18 mouse cellular contexts compared by ENCODE assay signal in genomic region chr3:108169199-108169598, GRCm38 (mm10). TPM values are rescaled to one million over a fixed set of nuclear protein-coding genes. Genes with fewer than 3 reads are reported as not detected.
DNase-seq lines count a peak whose midpoint lies in the region; ATAC-seq and TF ChIP-seq lines count a peak whose summit lies in the region.
"Had no signal": no experiment of that assay in that cellular context is flagged by ENCODE, and none has a peak within 500 bp of the region (broad histone marks: within the 10 kb centered on the region; RNA-seq: fewer than 3 reads in every experiment).

No protein-coding gene starts in this region.

- 39% methylated on average over 3 of the region's 3 CpGs for WGBS in hindbrain, embryonic 12.5 days
- 51% methylated on average over 3 of the region's 3 CpGs for WGBS in hindbrain, postnatal 0 days
- 43% methylated on average over 3 of the region's 3 CpGs for WGBS in limb, embryonic 11.5 days

- in situ Hi-C loops in CH12.LX (cut with MboI; ENCODE audit: low pct_ligation_motif_present, low pct_unique_long_range_greater_than_20kb, low sequenced_read_pairs) = loop anchor here (5.0 to 10.0 kb wide), 3 partner anchors 38 to 216 kb away; partner anchors contain the start of genes Psma5 and Psrc1

- TF ChIP-seq RAD21 in CH12.LX (IDR thresholded peaks at IDR 0.05; ENCODE audit: low read depth, low read length) = no peak

- H3K79me2 ChIP-seq in CH12.LX (replicated peaks; ENCODE audit: control insufficient read depth, extremely low read depth, insufficient read depth, poor library complexity, severe bottlenecking) = no peaks in the 10 kb centered on the region

- H3K9me3 ChIP-seq in hindbrain, embryonic 12.5 days (replicated peaks) = no peaks in the 10 kb centered on the region
- H3K9me3 ChIP-seq in hindbrain, postnatal 0 days (ENCODE audit: low read length) = no peaks in the 10 kb centered on the region
- H3K9me3 ChIP-seq in CH12.LX (replicated peaks; ENCODE audit: low read length) = no peaks in the 10 kb centered on the region
- no peaks in the 10 kb centered on the region for H3K9me3 ChIP-seq in limb, embryonic 11.5 days (ENCODE audit: control insufficient read depth, low read length)
- H3K9me3 ChIP-seq: intestine, embryonic 15.5 days; liver, embryonic 15.5 days; midbrain, embryonic 13.5 days had no signal

- TF ChIP-seq CTCF in hindbrain, postnatal 0 days (IDR thresholded peaks at IDR 0.05; ENCODE audit: low read depth) = no peak
- TF ChIP-seq CTCF in CH12.LX (conservative IDR thresholded peaks at IDR 0.05 in 1 of 2, IDR thresholded peaks at IDR 0.05 in 1 of 2; ENCODE audit: low read depth in 2 of 2, low read length in 2 of 2) = no peak

- 0 out of 2 replicates have a peak overlapping the region, but pooled peaks have one; percentile 24 for H3K9ac ChIP-seq in hindbrain, embryonic 12.5 days
- no peak overlapping the region for H3K9ac ChIP-seq in hindbrain, postnatal 0 days (replicated peaks; ENCODE audit: low read length)
- no peak overlapping the region for H3K9ac ChIP-seq in CH12.LX (ENCODE audit: insufficient read depth, low read depth)
- H3K9ac ChIP-seq in limb, embryonic 11.5 days (ENCODE audit: low read length) = peak overlapping the region; percentile 43
- H3K9ac ChIP-seq: intestine, embryonic 15.5 days; liver, embryonic 15.5 days; midbrain, embryonic 13.5 days had no signal

- no peak overlapping the region for H3K4me3 ChIP-seq in hindbrain, embryonic 12.5 days
- H3K4me3 ChIP-seq in hindbrain, postnatal 0 days (ENCODE audit: low read length) = no peak overlapping the region
- H3K4me3 ChIP-seq in CH12.LX (replicated peaks in 1 of 3; ENCODE audit: low read depth in 2 of 3, low read length in 2 of 3, poor library complexity in 1 of 3) = no peak overlapping the region
- H3K4me3 ChIP-seq in limb, embryonic 11.5 days (ENCODE audit: low read depth, low read length) = no peak overlapping the region
- H3K4me3 ChIP-seq: erythroblast, embryonic 14.5 days; intestine, embryonic 15.5 days; liver, embryonic 15.5 days; midbrain, embryonic 13.5 days had no signal

- peak; percentile 30 for DNase-seq in embryo, embryonic 10.5 days (ENCODE audit: low spot score)
- DNase-seq in embryo, embryonic 10 days (ENCODE audit: low spot score) = no peak
- DNase-seq in hindbrain, postnatal 0 days (ENCODE audit: low spot score) = no peak
- no peak for DNase-seq in CH12.LX (ENCODE audit: extremely low read depth)
- DNase-seq in limb, embryonic 11.5 days (ENCODE audit: low spot score) = no peak
- no peak for DNase-seq in heart, adult 8-10 months (ENCODE audit: low spot score)
- no peak for DNase-seq in spleen, postnatal 4 days (ENCODE audit: low spot score in 2 of 2)
- DNase-seq: adrenal gland, postnatal 25 days; cerebellum, adult 11 months; cerebellum, postnatal 14 days; gastrocnemius, postnatal 10 days; heart, postnatal 36 days had no signal

- no peaks in the 10 kb centered on the region for H3K36me3 ChIP-seq in hindbrain, embryonic 12.5 days
- no peaks in the 10 kb centered on the region for H3K36me3 ChIP-seq in hindbrain, postnatal 0 days (ENCODE audit: insufficient read depth, low read length)
- H3K36me3 ChIP-seq in CH12.LX (replicated peaks in 1 of 2; ENCODE audit: control insufficient read depth in 1 of 2, insufficient read depth in 1 of 2, low read length in 1 of 2) = no peaks in the 10 kb centered on the region
- no peaks in the 10 kb centered on the region for H3K36me3 ChIP-seq in limb, embryonic 11.5 days (ENCODE audit: control insufficient read depth, insufficient read depth, low read length)
- H3K36me3 ChIP-seq: intestine, embryonic 15.5 days; liver, embryonic 15.5 days; midbrain, embryonic 13.5 days had no signal

- no peak overlapping the region for H3K4me2 ChIP-seq in hindbrain, embryonic 12.5 days (replicated peaks)
- H3K4me2 ChIP-seq in hindbrain, postnatal 0 days (ENCODE audit: low read depth, low read length) = no peak overlapping the region
- H3K4me2 ChIP-seq in CH12.LX (ENCODE audit: insufficient read depth, low read depth, poor library complexity, severe bottlenecking) = peak overlapping the region; percentile 30; the same call in 1 of the 2 replicates
- H3K4me2 ChIP-seq in limb, embryonic 11.5 days (ENCODE audit: low read depth, severe bottlenecking) = no peak overlapping the region
- H3K4me2 ChIP-seq: intestine, embryonic 15.5 days; liver, embryonic 15.5 days; midbrain, embryonic 13.5 days had no signal

- ATAC-seq in hindbrain, embryonic 12.5 days (ENCODE audit: low FRiP score) = no peak
- ATAC-seq in hindbrain, postnatal 0 days = no peak
- no peak for ATAC-seq in limb, embryonic 11.5 days (ENCODE audit: insufficient number of reproducible peaks, low FRiP score, low TSS enrichment, low read depth)
- ATAC-seq: intestine, embryonic 15.5 days; lung, postnatal 0 days; midbrain, embryonic 13.5 days had no signal

- TF ChIP-seq EP300 in CH12.LX (IDR thresholded peaks at IDR 0.05; ENCODE audit: low read length) = no peak

- peaks cover 47% of the 10 kb centered on the region for H3K4me1 ChIP-seq in hindbrain, embryonic 12.5 days
- peaks cover 12% of the 10 kb centered on the region; the same call in 1 of the 2 replicates for H3K4me1 ChIP-seq in hindbrain, postnatal 0 days (ENCODE audit: insufficient read depth, low read length)
- H3K4me1 ChIP-seq in CH12.LX (ENCODE audit: control insufficient read depth in 1 of 2, insufficient read depth in 2 of 2) = peaks cover 24 to 51% of the 10 kb centered on the region in 2 experiments
- H3K4me1 ChIP-seq in limb, embryonic 11.5 days (ENCODE audit: control insufficient read depth, insufficient read depth, low read length) = peaks cover 39% of the 10 kb centered on the region
- H3K4me1 ChIP-seq: liver, embryonic 15.5 days had no signal

- H3K27ac ChIP-seq in hindbrain, embryonic 12.5 days = peak overlapping the region; percentile 86; the same call in 1 of the 2 replicates
- H3K27ac ChIP-seq in hindbrain, postnatal 0 days = no peak overlapping the region
- H3K27ac ChIP-seq in CH12.LX (ENCODE audit: insufficient read depth, low read depth) = no peak overlapping the region
- no peak overlapping the region for H3K27ac ChIP-seq in limb, embryonic 11.5 days (replicated peaks; ENCODE audit: low read depth, low read length)
- H3K27ac ChIP-seq: intestine, embryonic 15.5 days; liver, embryonic 15.5 days; midbrain, embryonic 13.5 days had no signal

- TF ChIP-seq POLR2A in CH12.LX (IDR thresholded peaks at IDR 0.05; ENCODE audit: low read depth, low read length) = no peak

- no peaks in the 10 kb centered on the region for H3K27me3 ChIP-seq in hindbrain, embryonic 12.5 days
- H3K27me3 ChIP-seq in hindbrain, postnatal 0 days (ENCODE audit: insufficient read depth, low read length) = no peaks in the 10 kb centered on the region
- peaks cover 11% of the 10 kb centered on the region for H3K27me3 ChIP-seq in CH12.LX (replicated peaks)
- H3K27me3 ChIP-seq in limb, embryonic 11.5 days (ENCODE audit: control insufficient read depth, insufficient read depth, low read length) = no peaks in the 10 kb centered on the region
- H3K27me3 ChIP-seq: intestine, embryonic 15.5 days; midbrain, embryonic 13.5 days had no signal

- dilution Hi-C loops in CH12.LX (cut with MboI; ENCODE audit: extremely low pct_ligation_motif_present, extremely low pct_unique_long_range_greater_than_20kb, low sequenced_read_pairs) = no loop called here

RNA-seq across cellular contexts. Expression of gene Gpr61, which starts 14.5 kb away (rescaled TPM):
- polyA plus RNA-seq in hindbrain, embryonic 12.5 days (2016; fragmentation: Nextera tagmentation; extraction: Ambion mirVana) = 0.72 and 1.2 TPM in 2 replicates
- 12.2 and 12.4 TPM in 2 replicates for total RNA-seq in hindbrain, postnatal 0 days (2014; rRNA removed)
- polyA plus RNA-seq in hindbrain, postnatal 0 days (2015; fragmentation: Nextera tagmentation; extraction: Ambion mirVana) = 6.1 and 6.8 TPM in 2 replicates
- total RNA-seq in CH12.LX (2012; rRNA removed) = 0.04 TPM in 1 of 2 replicates, not detected in the other
- total RNA-seq in CH12.LX (2014; rRNA removed) = not detected in 2 replicates
- polyA plus RNA-seq in CH12.LX (2012; ENCODE audit: insufficient read length, low read depth) = 0.27 and 0.33 TPM in 2 replicates
- 0.11 and 0.29 TPM in 2 replicates for polyA plus RNA-seq in limb, embryonic 11.5 days (2014; fragmentation: Nextera tagmentation; extraction: Ambion mirVana)
- not detected for total RNA-seq in heart, adult 8-10 months (2022)
- total RNA-seq: heart, postnatal 36 days had no signal
- polyA plus RNA-seq: erythroblast, embryonic 14.5 days; lung, postnatal 0 days had no signal

RNA-seq across cellular contexts. Expression of gene Amigo1, which starts 16.9 kb away (rescaled TPM):
- 10.7 and 13.1 TPM in 2 replicates for polyA plus RNA-seq in hindbrain, embryonic 12.5 days (2016; fragmentation: Nextera tagmentation; extraction: Ambion mirVana)
- total RNA-seq in hindbrain, postnatal 0 days (2014; rRNA removed) = 36.6 and 37.3 TPM in 2 replicates
- polyA plus RNA-seq in hindbrain, postnatal 0 days (2015; fragmentation: Nextera tagmentation; extraction: Ambion mirVana) = 10.7 and 11.3 TPM in 2 replicates
- total RNA-seq in CH12.LX (2012; rRNA removed) (0.59 and 0.76 TPM in 2 replicates), CH12.LX (2014; rRNA removed) (0.07 and 0.21 TPM in 2 replicates)
- 0.12 TPM in 1 of 2 replicates, not detected in the other for polyA plus RNA-seq in CH12.LX (2012; ENCODE audit: insufficient read length, low read depth)
- 2.2 and 2.7 TPM in 2 replicates for polyA plus RNA-seq in limb, embryonic 11.5 days (2014; fragmentation: Nextera tagmentation; extraction: Ambion mirVana)
- total RNA-seq in heart, adult 8-10 months (2022) = 10 to 100 TPM; 17.2 to 18.9 (median 18.1) TPM

RNA-seq across cellular contexts. Expression of gene Gnai3, which starts 23.3 kb away (rescaled TPM):
- 193 and 201 TPM in 2 replicates for polyA plus RNA-seq in hindbrain, embryonic 12.5 days (2016; fragmentation: Nextera tagmentation; extraction: Ambion mirVana)
- 61.0 and 66.6 TPM in 2 replicates for total RNA-seq in hindbrain, postnatal 0 days (2014; rRNA removed)
- polyA plus RNA-seq in hindbrain, postnatal 0 days (2015; fragmentation: Nextera tagmentation; extraction: Ambion mirVana) = 97.9 and 100 TPM in 2 replicates
- total RNA-seq in CH12.LX (2012; rRNA removed) (54.1 and 59.8 TPM in 2 replicates), CH12.LX (2014; rRNA removed) (145 and 159 TPM in 2 replicates)
- 78.7 and 82.4 TPM in 2 replicates for polyA plus RNA-seq in CH12.LX (2012; ENCODE audit: insufficient read length, low read depth)
- polyA plus RNA-seq in limb, embryonic 11.5 days (2014; fragmentation: Nextera tagmentation; extraction: Ambion mirVana) = 192 and 198 TPM in 2 replicates
- 10 to 100 TPM; 12.7 to 15.9 (median 13.0) TPM for total RNA-seq in heart, adult 8-10 months (2022)

RNA-seq across cellular contexts. Expression of gene Cyb561d1, which starts 31.8 kb away (rescaled TPM):
- polyA plus RNA-seq in hindbrain, embryonic 12.5 days (2016; fragmentation: Nextera tagmentation; extraction: Ambion mirVana) = 5.0 and 5.6 TPM in 2 replicates
- total RNA-seq in hindbrain, postnatal 0 days (2014; rRNA removed) = 3.8 and 4.2 TPM in 2 replicates
- 3.1 and 3.3 TPM in 2 replicates for polyA plus RNA-seq in hindbrain, postnatal 0 days (2015; fragmentation: Nextera tagmentation; extraction: Ambion mirVana)
- total RNA-seq in CH12.LX (2012; rRNA removed) = 2.4 and 2.6 TPM in 2 replicates
- total RNA-seq in CH12.LX (2014; rRNA removed) = 2.0 and 2.2 TPM in 2 replicates
- 4.0 and 4.1 TPM in 2 replicates for polyA plus RNA-seq in CH12.LX (2012; ENCODE audit: insufficient read length, low read depth)
- 0.98 and 1.1 TPM in 2 replicates for polyA plus RNA-seq in limb, embryonic 11.5 days (2014; fragmentation: Nextera tagmentation; extraction: Ambion mirVana)
- 1 to 10 TPM; 5.4 to 8.3 (median 6.5) TPM for total RNA-seq in heart, adult 8-10 months (2022)

RNA-seq across cellular contexts. Expression of gene Atxn7l2, which starts 41.5 kb away (rescaled TPM):
- 27.6 and 29.6 TPM in 2 replicates for polyA plus RNA-seq in hindbrain, embryonic 12.5 days (2016; fragmentation: Nextera tagmentation; extraction: Ambion mirVana)
- total RNA-seq in hindbrain, postnatal 0 days (2014; rRNA removed) = 18.4 and 20.8 TPM in 2 replicates
- 15.1 and 15.4 TPM in 2 replicates for polyA plus RNA-seq in hindbrain, postnatal 0 days (2015; fragmentation: Nextera tagmentation; extraction: Ambion mirVana)
- total RNA-seq in CH12.LX (2012; rRNA removed) = 4.2 and 4.5 TPM in 2 replicates
- 3.4 and 3.8 TPM in 2 replicates for total RNA-seq in CH12.LX (2014; rRNA removed)
- polyA plus RNA-seq in CH12.LX (2012; ENCODE audit: insufficient read length, low read depth) = 10.7 and 13.3 TPM in 2 replicates
- polyA plus RNA-seq in limb, embryonic 11.5 days (2014; fragmentation: Nextera tagmentation; extraction: Ambion mirVana) = 21.1 and 25.6 TPM in 2 replicates
- total RNA-seq in heart, adult 8-10 months (2022) = 1 to 10 TPM; 1.7 to 2.7 (median 2.3) TPM

Comparison
In these comparisons a context has a peak if more than half of its experiments do, and no peak if none do; other contexts are left out.
1. H3K9ac ChIP-seq: peak in hindbrain, embryonic 12.5 days (single experiment) and limb, embryonic 11.5 days (single experiment); none in hindbrain, postnatal 0 days (single experiment) and CH12.LX (single experiment).